Mouse (Mus musculus) CD4-positive, CD25-positive, alpha-beta regulatory T cell, adult 4 months (primary cell): Measurements from ENCODE around the gene Sept6. TPM values are rescaled to one million over a fixed set of nuclear protein-coding genes. Genes with fewer than 3 reads are reported as not detected.
"Not testable (repeated sequence)": the region's sequence is repeated elsewhere in the genome, so short reads cannot be mapped to it uniquely, and the experiment has no call there.

ENCODE experiments used
- ATAC-seq: one replicate; pipeline ENCODE4 v1.8.0; 2017
- polyA plus RNA-seq, 2 experiments: library from polyadenylated mRNA; unstranded; fragments of 100-300 nt; shearing (Covaris generic); gene quantifications; one replicate each; pipeline ENCODE4 v1.2.1; 2017

Gene Sept6
- polyA plus RNA-seq, 2 experiments from 2014 or later: 150 to 159 TPM

DNA sequence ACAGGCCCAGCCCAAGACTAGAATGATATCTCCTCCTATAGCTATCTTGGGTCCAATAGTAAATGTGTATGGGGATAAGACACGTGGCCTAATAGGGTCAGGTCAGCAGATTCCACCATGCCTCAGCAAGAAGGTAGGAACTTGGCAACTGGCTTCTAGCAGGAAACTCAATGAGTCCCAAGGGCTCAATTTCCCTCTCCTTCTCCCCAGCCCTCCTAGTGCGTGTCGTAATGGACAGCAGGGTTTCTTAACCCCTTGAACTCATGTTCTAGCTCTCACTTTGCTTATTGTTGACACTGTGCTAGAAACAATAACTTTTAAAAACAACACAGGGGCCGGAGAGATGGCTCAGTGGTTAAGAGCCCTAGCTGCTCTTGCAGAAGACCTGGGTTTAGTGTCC, 22.1 kb downstream of the Sept6 start:
- ATAC-seq: no peak

DNA sequence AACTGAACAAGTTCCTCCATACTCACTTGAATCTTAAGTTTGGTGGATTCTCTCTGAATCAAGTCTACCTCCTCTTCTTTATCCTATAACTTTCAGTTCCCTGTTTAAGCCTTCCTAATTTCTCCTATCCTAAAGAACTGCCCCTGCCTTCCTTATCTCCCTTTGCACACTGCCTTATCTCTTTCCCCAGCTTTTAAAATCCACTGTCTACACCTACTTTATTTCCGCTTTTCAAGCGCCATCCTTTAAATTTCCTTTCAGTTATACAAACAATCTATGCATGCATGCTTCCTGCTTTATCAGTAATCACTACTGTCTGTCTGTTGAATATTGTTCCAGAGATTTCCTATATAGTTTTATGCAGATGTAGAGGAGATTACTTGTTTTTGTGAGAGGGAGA, 34.9 kb downstream of the Sept6 start:
- no peak for ATAC-seq

DNA sequence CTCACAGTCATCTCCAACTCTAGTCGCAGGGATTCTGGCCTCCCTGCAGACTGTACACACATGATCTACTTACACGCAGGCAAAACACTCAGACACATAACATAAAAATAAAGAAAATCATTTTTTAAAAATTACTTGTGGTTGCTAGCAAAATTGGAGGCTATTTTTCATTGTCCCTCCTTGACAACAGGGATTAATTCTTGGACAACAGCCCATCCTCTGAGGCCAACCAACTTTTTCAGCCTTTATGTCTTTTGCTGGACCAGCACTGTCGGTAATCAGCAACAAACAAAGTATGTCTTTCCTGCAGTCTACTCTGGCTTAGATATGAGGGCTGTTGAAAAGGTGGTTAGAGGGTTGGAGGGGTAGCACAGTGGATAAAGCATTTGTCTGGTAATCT, 50.5 kb downstream of the Sept6 start:
- no peak for ATAC-seq

DNA sequence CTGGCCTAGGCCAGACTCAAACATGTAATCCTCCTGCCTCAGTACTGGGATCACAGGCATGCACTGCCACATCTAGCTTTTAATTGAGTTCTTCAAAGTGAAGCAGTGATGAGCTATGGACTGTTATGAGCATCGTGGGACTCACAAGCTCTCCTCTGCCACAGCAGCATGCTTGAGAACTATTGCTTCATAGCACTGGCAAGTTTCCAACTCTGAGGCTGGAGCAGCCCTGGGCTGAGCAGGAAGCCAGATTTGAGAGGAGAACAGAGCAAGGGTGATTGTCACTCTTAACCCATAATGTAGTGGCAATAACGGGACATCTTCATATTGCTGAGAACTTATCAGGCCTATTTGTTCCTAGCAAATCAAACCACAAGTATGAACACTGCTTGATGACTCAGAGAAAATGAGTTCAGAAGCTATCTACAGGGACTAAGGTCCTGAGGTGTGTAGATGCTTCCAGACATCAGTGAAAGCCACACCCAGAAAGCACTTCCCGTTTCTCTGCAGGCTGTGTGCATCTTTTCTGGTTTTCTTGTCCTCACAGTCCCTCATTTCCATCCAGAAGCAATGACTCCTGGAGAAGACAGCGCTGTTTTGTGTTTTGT, 51.7 kb downstream of the Sept6 start:
- no peak for ATAC-seq

DNA sequence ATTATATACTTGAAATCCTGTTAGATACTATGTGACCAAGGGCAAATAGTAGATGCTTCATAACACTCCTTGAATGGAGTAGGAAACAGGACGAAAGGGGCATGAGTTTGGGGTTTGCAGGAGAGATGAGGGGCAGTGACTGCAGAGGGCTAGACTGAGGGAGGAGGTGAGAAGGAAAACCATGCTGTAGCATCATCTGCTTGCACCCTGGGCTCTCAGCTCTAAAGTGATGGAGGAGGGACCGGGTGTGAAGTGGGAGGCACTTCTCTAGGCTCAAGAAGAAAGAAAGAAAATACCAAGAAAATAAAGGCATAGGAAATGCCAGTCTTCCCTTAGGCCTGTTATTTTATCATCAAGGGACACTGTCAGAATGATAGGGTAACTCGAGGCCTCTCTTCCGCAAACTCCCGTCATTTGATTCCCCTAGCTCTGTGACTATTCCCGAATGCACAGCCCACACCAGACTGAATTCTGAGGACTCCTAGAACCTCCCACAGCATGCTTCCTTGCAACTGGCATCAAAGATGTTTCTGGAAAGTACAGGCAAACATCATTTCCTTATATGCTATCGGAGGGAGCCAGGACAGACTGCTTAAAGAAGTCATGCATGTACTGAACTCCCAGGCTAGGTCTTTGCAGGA, 56.1 kb downstream of the Sept6 start:
- no peak for ATAC-seq

DNA sequence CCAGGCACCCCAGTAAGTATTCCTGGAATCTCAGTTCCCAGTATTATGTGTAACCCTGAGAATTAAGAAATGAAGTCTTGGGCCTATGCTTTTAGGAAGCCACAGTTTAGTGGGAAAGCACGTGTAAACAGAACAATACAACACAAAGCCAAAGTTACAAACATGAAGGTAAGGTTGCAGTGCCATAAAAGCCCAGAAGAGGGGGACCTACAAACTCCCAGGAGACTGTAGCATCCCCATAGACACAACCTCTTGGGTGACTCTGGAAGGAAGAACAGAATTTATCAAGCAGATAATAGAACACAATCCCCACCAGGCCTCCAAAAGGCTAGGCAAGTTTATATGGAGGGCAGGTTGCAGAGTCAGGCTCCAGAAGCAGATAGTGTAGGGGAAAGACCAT, 61.0 kb downstream of the Sept6 start:
- ATAC-seq: no peak

DNA sequence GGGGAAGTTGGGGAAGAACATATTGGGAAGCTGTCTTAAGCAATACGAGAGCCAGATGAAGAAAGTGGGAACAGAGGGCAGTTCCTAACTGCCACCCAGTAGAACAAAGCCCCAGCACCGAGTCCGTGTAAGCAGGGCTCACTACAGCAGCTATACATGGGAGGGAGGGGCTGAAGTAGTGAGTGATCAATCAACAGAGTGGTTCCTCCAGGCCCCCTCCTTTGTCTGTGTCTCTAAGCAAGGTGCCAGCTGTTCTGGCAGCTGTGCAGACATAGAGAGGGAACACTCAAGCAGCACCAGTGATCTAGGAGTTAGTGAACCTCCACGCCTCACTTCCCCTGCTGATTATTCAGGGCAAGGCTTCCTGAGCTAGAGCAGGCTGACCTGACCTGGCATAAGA, 61.9 kb downstream of the Sept6 start:
- no peak for ATAC-seq

DNA sequence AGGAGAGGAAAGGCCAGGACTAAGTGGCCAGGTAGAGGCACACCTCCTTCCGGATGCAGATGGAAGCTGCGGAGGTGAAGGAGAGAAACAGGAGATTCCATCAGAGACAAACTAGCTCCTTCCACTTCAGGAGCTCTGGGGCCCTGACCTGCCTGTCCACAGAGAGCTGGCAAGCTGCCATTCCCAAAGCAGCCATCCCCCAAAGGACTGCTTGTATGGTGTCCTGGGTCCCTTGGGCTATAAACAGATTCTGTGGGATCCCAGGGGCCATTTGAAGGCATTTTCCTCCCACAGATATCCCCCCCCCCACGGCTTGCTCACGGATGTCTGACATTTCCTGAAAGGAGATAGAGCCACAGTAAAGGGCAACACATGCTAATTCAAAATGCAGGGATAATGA, 62.8 kb downstream of the Sept6 start:
- ATAC-seq: no peak

DNA sequence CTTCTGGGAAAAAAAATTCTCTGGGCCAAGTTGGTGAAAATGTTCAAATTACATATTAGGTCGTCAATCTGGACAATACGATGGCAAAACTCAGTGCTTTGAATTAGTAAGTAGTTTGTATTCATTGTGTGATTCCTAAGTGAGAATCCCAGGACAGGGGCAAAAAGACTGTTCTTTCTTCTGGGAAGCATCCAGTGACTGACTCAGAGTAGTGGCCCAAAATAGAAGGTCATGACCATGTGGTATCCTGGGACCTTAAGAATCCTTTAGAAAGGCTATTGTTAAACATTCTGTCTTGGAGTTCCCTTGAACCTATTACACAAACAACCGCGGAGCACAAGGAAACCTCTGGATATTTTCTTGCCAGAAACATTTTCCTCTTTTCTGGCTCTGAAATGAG, 70.2 kb downstream of the Sept6 start:
- ATAC-seq: no peak

DNA sequence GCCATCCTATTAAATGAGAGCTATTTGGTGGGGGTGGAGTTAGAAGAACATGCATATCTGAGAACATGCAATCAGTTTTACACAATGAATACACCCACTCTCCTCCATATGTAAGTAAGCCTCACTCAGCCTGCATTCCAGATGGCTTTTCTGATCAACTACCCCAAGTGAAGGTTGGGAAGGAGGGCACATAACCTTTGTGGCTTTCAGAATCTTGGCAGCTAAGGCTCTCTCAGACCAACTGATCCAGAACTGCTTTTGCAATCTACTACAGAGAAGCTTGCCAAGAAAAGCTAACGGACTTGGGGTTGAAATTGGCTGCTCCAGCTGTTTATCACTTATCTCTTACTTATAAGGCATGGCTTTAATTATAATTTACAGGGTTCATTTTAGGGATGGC, 73.8 kb downstream of the Sept6 start:
- no peak for ATAC-seq

DNA sequence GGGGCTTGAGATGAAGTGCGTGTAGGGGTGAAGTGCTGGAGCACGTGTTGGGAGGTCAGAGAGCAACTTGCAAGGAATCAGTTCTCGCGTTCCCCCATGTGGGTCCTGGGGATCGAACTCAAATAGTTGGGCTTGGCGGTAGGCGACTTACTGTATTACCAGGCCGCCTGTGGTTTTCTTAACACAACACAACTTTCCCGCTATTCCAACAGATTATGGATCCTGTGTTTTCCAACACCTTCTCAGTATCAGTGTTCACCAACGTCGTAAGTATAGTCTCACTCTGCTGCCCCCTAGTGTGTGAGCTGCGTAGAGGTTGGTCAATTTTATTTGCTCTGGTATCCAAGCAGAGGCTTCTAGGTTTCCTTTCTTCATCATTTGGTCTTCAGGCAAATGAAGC, 80.3 kb downstream of the Sept6 start:
- peak; percentile 51 for ATAC-seq

DNA sequence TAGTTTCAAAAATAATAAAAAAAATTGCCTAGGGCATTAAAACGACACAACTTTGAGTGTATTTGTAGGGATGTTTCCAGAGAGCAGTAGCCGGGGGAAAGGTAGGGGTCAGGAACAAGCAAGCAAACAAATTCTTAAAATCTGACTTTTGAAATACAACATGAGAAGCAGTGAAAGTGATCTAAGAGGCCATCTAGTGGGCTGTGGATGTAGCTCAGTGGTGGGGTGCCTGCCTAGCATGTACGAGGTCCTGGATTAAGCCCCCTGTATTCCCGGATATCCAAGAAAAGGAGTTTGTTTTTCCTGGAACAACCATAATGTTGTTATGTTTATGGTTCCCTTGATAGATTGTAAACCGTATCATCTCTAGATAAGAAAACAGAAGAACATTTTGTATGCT, 85.1 kb downstream of the Sept6 start:
- ATAC-seq: no peak

DNA sequence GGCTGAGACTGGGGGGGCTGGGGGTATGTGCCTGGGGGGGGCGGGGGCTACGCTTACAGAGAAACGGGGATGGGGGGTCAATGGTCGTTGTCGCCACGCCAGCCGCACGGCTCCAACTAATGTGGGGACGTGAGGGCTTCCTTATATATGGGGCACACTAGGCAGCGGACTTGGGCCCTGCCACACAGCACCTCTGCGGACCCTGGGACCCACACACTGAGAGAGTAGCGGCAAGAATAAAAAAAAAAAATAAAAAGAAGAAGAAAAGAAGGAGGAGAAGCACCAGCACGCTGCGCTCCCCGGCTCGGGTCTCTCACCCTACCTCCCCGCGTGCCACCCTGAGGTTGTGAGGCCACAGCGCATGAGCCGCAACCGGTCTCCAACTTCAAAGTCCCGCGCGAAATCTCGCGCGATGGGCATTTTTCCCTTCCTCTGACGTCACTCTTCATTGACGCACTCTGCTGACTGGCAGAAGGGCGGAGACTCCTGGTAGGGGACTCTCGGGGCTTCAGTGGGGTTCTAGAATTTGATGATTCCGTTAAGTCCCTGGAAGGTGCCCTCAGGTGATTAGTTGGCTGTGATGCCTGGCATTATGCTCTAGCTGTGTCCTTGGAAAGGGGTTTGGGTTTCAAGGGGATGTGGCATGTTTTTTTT, 88.4 kb downstream of the Sept6 start:
- peak; percentile 92 for ATAC-seq

DNA sequence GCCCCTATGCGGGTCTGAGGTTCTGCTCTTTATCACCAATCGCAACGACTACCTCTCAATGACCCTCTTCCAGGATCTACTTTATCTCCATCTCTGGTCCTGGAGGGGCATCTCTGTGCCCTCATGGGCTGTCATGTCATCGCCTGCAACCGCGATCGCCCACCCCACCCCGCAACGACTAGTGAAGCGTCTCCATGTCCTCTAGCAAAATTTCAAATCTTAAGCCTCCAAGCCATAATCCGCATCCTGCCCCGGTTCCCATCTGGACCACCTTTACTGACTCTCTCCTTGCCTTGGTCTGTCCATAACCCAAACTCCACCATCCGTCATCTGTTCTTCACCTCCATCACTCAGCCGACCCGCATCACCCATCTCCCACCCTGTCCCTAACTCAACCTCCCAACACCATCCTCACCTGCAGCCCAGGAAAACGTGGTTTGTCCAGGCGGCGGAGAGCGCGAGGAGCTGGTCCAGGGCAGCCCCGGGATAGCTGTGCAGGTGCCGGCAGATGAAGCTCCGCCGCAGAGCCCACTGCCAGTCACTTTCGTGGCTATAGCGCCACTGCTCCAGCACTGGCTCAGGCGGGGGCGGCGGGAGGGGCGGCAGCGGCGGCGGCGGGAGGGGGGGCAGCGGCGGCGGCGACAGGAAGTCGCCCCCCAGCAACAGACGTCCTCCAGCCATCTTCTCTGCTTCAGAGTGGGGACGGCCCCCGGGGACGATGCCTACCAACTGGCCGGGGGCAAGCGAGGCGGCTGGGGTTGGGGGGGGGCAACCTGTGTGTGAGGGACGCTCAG, 89.1 kb downstream of the Sept6 start, which contains the start of gene Nkrf:
Gene Nkrf, minus strand, starts transcription at position 579 of the 794 bp plus-strand sequence.
- ATAC-seq: peak; percentile 12

DNA sequence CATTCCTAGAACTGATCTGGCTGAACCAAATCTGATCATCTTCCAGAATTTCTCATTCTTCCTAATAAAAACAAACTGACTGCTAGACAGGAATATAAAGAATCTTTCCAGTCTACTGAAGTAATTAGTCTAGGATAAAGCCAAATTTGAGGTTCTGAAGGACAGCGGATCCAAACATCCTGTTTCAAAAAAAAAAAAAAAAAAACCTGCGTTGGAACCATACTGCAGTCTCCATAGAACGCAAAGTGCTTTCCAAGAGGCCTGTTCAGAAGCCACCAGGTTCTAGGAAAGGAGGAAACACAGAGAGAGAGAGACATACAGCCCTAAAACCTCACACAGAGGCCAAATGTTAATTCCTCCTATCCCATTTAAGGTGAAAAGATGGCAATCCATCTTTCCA, 89.9 kb downstream of the Sept6 start:
- ATAC-seq: no peak

DNA sequence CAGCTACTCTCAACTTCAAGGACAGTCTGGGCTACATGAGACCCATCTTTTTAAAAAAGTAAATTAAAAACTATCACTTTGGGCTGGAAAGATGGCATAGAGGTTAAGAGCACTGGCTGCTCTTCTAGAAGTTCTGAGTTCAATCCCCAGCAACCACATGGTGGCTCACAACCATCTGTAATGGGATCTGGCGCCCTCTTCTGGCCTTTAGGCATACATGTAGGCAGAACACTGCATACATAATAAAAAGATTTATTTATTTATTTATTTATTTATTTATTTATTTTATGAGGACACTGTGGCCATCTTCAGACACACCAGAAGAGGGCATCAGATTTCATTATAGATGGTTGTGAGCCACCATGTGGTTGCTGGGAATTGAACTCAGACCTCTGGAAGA, 92.7 kb downstream of the Sept6 start:
- not testable (repeated sequence) for ATAC-seq

DNA sequence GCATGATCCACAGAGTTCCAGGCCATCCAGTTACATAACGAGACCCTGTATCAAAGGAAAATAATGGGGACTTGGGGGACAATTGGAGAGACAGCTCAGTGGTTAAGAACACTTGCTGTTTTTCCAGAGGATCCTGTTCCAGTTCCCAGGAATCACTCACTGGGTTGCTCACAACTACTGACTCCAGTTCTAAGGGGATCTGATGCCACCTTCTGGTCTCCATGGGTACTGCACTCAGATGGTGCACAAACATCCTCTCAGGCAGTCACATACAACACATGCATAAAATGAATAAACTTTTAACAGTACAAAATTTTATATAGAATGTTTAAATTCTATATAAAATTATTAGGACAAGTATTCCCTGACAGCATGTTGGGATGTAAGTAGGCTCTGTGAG, 106.9 kb downstream of the Sept6 start:
- no peak for ATAC-seq

DNA sequence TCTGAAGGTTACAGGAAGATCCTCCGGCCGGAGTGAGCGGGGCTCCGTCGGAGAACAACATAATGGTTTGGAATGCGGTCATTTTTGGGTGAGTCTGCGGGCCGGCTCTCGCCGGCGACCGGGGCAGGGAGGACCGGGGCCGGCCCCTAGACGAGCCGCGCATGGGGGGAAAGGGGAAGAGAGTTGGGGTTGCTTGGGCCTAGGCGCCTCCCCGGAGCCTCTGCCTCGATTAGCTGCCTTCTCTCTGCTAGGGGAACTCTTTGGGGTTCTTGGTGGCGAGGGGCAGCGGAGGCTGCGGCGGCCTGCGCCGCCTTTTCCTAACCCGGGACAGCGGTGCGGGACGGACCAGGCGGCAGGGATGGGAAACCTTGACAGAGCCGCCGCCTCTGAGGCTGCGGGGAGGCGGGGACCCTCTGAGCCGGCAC, 116.9 kb downstream of the Sept6 start:
- peak; percentile 11 for ATAC-seq

DNA sequence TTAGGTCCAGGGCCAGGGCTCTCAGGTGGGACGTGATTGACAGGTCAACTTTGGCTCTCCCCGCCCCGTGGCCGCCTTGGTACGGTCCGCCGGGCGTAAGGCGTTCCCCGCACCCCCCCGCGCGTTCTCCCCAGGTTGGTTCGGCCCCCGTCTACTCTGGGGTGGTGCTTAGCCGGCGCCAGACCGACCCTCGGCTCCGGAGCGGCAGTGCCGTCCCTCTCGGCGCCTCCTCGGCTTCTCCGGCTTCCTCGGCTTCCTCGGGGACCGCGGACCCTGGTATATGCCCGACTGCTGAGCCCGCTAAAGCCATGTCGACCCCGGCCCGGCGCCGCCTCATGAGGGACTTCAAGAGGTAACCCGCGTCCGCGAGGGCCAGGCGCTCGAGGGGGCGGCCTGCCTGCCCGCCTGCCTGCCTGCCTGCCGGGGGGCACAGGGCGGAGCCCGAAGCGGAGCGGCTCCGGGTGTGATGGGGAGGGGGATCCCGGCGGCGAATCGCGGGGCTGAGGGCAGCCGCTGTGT, 117.4 kb downstream of the Sept6 start:
- ATAC-seq: peak; percentile 92

DNA sequence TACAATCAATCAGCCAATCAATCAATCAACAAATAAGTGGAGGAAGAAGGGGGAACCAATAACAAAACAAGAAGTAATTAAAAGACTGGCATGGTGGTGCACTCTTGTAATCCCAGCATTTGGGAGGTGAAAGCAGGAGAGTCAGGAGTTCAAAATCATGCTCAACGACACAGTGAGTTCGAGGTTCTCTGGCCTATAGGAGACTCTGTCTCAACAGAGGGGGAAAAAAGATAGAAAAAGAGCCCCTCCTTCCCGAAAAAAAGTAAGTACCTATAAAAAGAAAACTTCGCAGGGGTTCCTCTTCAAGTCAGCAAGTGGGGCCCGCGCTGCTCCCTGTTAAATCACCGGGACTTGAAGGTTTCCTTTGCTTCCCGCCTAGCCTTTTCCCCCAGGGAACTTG, 117.8 kb downstream of the Sept6 start, which contains the start of the genes Ube2a and C330007P06Rik:
Gene Ube2a, plus strand, starts transcription at position 136 of the 400 bp plus-strand sequence.
Gene C330007P06Rik, minus strand, starts transcription at position 347 of the 400 bp plus-strand sequence.
- no peak for ATAC-seq

DNA sequence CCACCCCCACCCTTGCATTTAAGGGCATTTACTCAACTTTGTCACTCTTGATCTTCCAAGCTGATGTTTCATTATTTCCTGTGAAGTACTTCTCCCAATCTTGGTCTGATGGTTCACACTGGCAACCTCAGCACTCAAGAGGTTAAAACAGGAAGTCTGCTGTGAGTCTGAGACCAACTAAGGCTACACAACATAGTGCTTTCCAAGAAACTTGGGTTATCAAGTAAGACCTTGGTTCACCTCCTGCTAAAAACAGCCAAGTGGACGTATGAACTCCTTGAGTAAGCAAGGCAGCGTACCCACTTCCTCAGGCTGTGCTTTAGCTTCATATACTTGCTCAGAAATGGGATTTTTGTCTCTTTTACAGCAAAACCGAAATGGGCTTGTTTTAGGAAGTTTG, 121.2 kb downstream of the Sept6 start:
- no peak for ATAC-seq

DNA sequence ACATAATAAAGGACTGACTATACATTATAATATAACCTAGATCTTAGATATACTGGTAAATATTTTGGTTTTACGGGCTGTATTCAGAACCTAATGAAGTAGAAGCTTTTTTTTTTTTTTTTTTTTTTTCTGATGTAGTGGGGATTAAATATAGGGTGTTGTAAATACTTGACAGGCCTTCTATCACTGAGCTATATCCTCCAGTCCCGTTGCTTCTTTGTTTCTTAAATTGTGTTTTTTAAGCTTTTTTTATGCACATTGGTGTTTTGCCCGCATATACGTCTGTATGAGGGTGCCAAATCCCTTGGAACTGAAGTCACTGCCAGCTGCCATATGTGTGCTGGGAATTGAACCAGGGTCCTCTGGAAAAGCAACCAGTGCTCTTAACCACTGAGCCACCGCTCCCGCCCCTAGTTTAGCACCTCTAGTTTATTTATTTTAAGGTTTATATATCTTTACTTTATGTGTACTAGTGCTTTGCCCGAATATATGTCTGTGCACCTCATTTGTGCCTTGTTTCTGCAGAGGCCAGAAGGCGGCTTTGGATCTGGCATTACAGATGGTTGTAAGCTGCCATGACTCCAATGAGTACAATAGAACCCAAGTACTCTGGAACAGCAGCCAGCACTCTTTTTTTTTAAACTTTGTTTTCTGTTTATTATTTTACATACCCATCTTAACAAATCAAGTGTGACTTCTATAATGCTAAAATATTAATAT, 126.8 kb downstream of the Sept6 start:
- no peak for ATAC-seq
